Mouse (Mus musculus) heart, embryonic 16.5 days (tissue): ENCODE results near the gene Prss41. TPM values are rescaled to one million over a fixed set of nuclear protein-coding genes. Genes with fewer than 3 reads are reported as not detected.
A peak's percentile ranks its signal among the peaks of the same experiment; 100 is the strongest.

ENCODE experiments used
- ATAC-seq: fragments of 200-750 bp; cut with Nextera tagmentation; replicated peaks from 2 replicates; pipeline ENCODE4 v1.8.0; 2017; ENCODE audit warnings: moderate number of reproducible peaks; ENCODE audit not compliant: insufficient read depth, low FRiP score; ENCODE audit errors: extremely low read depth
- H3K27ac ChIP-seq: fragments of 300-500 bp; sonication (generic); 2 replicates; pipeline ENCODE4 v1.5.1; 2014; ENCODE audit warnings: mild to moderate bottlenecking, low read length, control low read depth, moderate library complexity
- H3K27me3 ChIP-seq: fragments of 300-500 bp; sonication (generic); 2 replicates; pipeline ENCODE4 v1.6.1; 2014; ENCODE audit warnings: low read length, mixed read lengths; ENCODE audit not compliant: control insufficient read depth, insufficient read depth
- H3K36me3 ChIP-seq: fragments of 300-500 bp; sonication (generic); 2 replicates; pipeline ENCODE4 v1.6.1; 2014; ENCODE audit not compliant: control insufficient read depth, insufficient read depth
- H3K4me1 ChIP-seq: fragments of 300-500 bp; sonication (generic); 2 replicates; pipeline ENCODE4 v1.6.1; 2014; ENCODE audit warnings: low read length, mixed read lengths; ENCODE audit not compliant: control insufficient read depth, insufficient read depth
- H3K4me2 ChIP-seq: fragments of 300-500 bp; sonication (generic); 2 replicates; pipeline ENCODE4 v1.6.1; 2014; ENCODE audit warnings: low read depth, mild to moderate bottlenecking, control low read depth, low read length
- H3K4me3 ChIP-seq: fragments of 300-500 bp; sonication (generic); 2 replicates; pipeline ENCODE4 v1.5.1; 2014; ENCODE audit warnings: mild to moderate bottlenecking, control low read depth, low read length
- H3K9ac ChIP-seq: fragments of 300-500 bp; sonication (generic); 2 replicates; pipeline ENCODE4 v1.6.1; 2014; ENCODE audit warnings: low read length, control low read depth
- H3K9me3 ChIP-seq: fragments of 300-500 bp; sonication (generic); replicated peaks from 2 replicates; pipeline ENCODE4 v1.6.1; 2016; ENCODE audit warnings: low read length; ENCODE audit not compliant: control insufficient read depth
- WGBS: fragments of 180-500 bp; shearing (Covaris S2); extraction: QIAGEN DNeasy Blood & Tissue Kit; methylation state at CpG from one replicate; pipeline ENCODE4 v1.1.7; 2014; 5-methylcytosine and 5-hydroxymethylcytosine counted together
- polyA plus RNA-seq: library from polyadenylated mRNA; unstranded; fragments of >200 nt; fragmentation: Nextera tagmentation; extraction: Ambion mirVana; gene quantifications from 2 replicates; pipeline ENCODE4 v1.2.1, GENCODE M21; 2015

Gene Prss41
- polyA plus RNA-seq, 1 experiment from 2014 or later: 0.22 TPM

DNA sequence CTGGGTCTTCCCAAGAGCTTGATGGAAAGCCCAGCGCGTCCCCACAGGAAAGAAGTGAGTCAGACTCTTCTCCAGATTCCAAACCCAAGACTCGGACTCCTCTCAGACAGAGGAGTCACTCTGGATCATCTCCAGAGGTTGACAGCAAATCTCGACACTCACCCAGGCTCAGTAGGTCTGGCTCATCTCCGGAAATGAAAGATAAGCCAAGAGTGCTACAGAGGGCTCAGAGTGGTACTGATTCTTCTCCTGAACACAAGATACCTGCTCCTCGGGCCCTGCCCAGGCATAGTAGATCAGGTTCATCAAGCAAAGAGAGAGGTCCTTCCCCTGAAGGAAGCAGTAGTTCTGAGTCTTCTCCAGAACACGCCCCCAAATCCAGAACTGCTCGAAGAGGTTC is 25.4 kb downstream of the Prss41 start:
- Histone ChIP-seq H3K9me3 (peaks cover 25% of the 10 kb centered on the region), H3K36me3 (peaks cover 90% of the 10 kb centered on the region), H3K4me2 (no peak overlapping the region), H3K27ac (no peak overlapping the region), H3K4me3 (no peak overlapping the region), H3K27me3 (no peaks in the 10 kb centered on the region), H3K4me1 (no peaks in the 10 kb centered on the region), H3K9ac (no peak overlapping the region)
- no peak for ATAC-seq
- 93% methylated on average over 8 of the region's 8 CpGs for WGBS

DNA sequence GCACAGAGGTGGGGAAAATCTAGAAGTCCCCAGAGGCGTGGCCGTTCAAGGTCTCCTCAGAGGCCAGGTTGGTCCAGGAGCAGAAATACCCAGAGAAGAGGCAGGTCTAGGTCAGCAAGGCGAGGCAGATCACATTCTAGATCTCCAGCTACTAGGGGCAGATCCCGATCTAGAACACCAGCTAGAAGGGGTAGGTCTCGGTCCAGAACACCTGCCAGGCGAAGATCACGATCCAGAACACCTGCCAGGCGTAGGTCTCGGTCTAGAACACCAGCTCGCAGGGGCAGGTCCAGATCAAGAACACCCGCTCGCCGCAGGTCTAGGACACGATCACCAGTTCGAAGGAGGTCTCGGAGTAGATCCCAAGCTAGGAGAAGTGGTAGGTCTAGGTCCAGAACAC is 28.3 kb downstream of the Prss41 start:
- H3K4me1 ChIP-seq: no peaks in the 10 kb centered on the region
- peaks cover 25% of the 10 kb centered on the region for H3K9me3 ChIP-seq
- no peak overlapping the region for H3K4me2 ChIP-seq
- peaks cover 85% of the 10 kb centered on the region for H3K36me3 ChIP-seq
- H3K27ac ChIP-seq: no peak overlapping the region
- 96% methylated on average over 16 of the region's 16 CpGs for WGBS
- no peaks in the 10 kb centered on the region for H3K27me3 ChIP-seq
- ATAC-seq: no peak
- no peak overlapping the region for H3K4me3 ChIP-seq
- H3K9ac ChIP-seq: no peak overlapping the region

DNA sequence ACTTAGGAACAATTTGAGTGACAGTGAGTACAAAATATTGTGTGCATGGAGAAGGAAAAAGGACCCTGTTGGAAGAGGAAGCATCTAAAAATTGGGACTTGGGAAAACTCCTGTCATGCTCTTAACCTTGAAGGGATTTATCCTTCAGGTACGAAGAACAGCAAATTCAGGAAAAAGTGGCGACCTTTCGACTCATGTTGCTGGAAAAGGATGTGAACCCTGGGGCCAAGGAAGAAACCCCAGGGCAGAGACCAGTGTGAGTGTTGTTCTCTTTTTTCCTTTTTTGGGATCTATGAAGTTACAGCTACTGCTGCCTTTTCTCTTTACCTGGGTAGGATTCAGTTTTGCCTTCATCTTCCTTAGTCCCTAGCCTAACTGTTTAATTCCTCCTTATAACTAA is 36.1 kb downstream of the Prss41 start:
- H3K9ac ChIP-seq: no peak overlapping the region
- peaks cover 24% of the 10 kb centered on the region for H3K4me1 ChIP-seq
- peaks cover 39% of the 10 kb centered on the region for H3K36me3 ChIP-seq
- H3K4me3 ChIP-seq: no peak overlapping the region
- no peak overlapping the region for H3K27ac ChIP-seq
- no peaks in the 10 kb centered on the region for H3K27me3 ChIP-seq
- H3K9me3 ChIP-seq: no peaks in the 10 kb centered on the region
- WGBS: 82% methylated on average over 3 of the region's 3 CpGs
- H3K4me2 ChIP-seq: no peak overlapping the region
- ATAC-seq: no peak

DNA sequence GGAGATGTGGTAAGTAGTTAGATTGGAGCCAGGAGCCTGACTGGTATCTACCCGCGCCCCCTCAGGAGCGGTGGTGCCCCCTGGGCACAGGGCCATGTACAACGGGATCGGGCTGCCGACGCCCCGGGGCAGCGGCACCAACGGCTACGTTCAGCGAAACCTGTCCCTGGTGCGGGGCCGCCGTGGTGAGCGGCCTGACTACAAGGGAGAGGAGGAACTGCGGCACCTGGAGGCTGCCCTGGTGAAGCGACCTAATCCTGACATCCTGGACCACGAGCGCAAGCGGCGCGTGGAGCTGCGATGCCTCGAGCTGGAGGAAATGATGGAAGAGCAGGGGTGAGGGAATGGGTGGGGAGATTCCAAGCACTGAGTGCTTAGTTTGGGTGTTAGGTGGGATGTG is 37.1 kb downstream of the Prss41 start:
- Histone ChIP-seq H3K36me3 (peaks cover 31% of the 10 kb centered on the region), H3K9me3 (no peaks in the 10 kb centered on the region), H3K4me1 (peaks cover 24% of the 10 kb centered on the region), H3K4me2 (peak overlapping the region; percentile 77), H3K4me3 (peak overlapping the region; percentile 27), H3K27me3 (no peaks in the 10 kb centered on the region), H3K9ac (peak overlapping the region; percentile 29; the same call in 1 of the 2 replicates), H3K27ac (peak overlapping the region; percentile 14; the same call in 1 of the 2 replicates)
- 60% methylated on average over 25 of the region's 25 CpGs for WGBS
- no peak for ATAC-seq

DNA sequence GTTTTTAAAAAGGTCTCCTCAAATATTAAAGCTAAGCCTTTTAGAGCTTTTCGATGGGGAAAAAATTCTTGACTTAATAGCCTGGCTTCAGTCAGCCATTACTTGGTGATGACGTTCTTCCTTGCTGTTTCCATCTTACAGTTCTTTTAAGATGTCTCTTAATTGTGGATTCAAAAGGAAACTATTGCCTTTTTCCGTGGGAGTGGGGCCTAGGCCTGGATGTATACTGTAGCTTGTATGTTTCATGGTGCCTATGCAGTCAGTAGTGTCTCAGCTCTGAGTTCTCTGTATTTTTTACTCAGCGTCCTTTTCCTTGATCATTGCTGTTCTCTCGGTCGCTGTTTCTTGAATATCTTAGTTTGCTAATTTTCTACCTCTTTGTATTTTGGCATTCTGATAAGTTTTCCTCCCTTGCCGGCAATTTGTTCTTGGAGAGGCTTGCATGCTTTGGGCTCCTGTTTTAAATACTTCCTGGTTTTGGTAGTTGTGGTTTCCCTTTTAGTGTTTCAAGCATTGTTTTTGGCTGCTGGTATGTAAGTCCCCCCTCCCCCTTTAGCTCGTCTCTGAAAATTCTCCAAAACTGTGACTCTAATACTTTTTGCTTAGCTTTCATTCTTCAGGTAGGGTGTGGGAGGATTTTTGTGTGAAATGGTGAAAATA is 39.4 kb downstream of the Prss41 start:
- WGBS: under 1% methylated on average over 8 of the region's 8 CpGs
- no peak for ATAC-seq
- Histone ChIP-seq H3K4me1 (peaks cover 24% of the 10 kb centered on the region), H3K9ac (peak overlapping the region; percentile 92), H3K9me3 (no peaks in the 10 kb centered on the region), H3K27me3 (no peaks in the 10 kb centered on the region), H3K4me2 (peak overlapping the region; percentile 77), H3K4me3 (peak overlapping the region; percentile 80), H3K36me3 (peaks cover 15% of the 10 kb centered on the region), H3K27ac (peak overlapping the region; percentile 96; the same call in 1 of the 2 replicates)

DNA sequence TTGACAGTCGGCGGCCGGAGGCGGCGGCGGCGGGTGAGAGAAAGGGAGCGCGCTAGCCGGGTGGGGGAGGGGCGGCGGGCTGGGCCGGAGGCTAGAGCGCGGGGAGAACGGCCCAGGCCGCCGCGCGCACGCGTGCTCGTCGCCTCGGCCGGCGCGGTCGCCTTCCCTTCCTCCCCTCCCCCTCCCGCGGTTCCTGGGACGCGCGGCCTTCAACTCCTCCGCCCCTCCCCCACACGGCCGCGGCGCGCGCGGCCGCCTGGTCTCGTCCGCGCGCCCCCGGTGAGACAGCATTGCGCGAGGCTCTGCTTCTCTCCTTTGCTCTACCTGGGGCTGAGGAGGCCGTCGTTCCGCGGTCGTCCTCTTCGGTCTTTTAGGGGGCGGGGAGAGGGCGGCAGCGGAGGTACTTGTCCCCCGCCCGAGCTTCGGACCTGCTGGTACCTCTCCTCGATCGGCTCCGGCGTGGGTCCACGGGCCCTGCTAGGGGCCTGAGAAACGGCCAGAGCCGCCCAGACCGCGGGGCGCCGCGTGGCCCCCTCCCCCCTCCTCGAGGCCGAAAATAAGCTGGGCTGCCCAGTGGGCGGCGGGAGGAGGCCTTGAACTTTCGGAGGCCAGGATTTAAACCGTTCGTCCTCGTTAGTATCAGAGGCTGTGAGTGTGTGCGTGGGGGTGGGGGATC is 40.5 kb downstream of the Prss41 start:
- peak overlapping the region; percentile 77 for H3K4me2 ChIP-seq
- H3K9me3 ChIP-seq: no peaks in the 10 kb centered on the region
- H3K36me3 ChIP-seq: peaks cover 4% of the 10 kb centered on the region
- H3K27ac ChIP-seq: peak overlapping the region; percentile 96
- no peaks in the 10 kb centered on the region for H3K27me3 ChIP-seq
- peak overlapping the region; percentile 92 for H3K9ac ChIP-seq
- peaks cover 24% of the 10 kb centered on the region for H3K4me1 ChIP-seq
- peak; percentile 46 for ATAC-seq
- WGBS: under 1% methylated on average over 51 of the region's 83 CpGs
- peak overlapping the region; percentile 80 for H3K4me3 ChIP-seq

DNA sequence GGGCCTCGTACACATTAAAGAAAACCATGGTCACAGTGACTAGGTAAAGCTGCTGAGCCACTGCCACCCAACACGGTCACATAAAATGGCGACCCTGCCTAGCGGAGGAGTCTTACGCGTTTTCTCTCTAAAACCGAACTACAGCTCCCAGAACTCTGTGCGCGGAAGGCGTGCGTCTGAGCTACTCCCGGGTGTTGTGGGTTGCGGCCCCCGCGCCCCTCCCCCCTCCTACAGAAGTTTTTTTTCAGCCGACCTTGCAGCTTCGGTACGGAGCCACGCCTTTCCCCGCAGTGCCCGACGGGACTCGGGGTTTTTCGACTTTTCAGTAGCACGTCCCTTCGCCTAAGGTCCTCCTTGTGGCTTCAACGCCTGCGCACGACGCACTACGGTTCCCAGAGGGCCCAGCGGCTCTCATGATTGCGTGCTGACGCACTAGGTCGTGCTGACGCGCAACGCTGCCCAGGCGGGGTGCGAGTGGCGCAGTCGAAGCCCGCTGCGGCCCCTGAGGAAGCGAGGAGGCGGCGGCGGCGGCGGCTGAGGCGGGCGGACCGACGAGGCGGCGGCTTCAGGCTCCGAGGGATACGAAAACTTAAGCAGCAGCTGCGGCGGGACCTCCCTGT is 41.1 kb downstream of the Prss41 start:
- Histone ChIP-seq H3K4me2 (peak overlapping the region; percentile 84), H3K9ac (peak overlapping the region; percentile 92), H3K4me1 (peaks cover 24% of the 10 kb centered on the region), H3K9me3 (no peaks in the 10 kb centered on the region), H3K27me3 (no peaks in the 10 kb centered on the region), H3K36me3 (no peaks in the 10 kb centered on the region), H3K27ac (peak overlapping the region; percentile 96), H3K4me3 (peak overlapping the region; percentile 80)
- under 1% methylated on average over 58 of the region's 60 CpGs for WGBS
- peak; percentile 97 for ATAC-seq

DNA sequence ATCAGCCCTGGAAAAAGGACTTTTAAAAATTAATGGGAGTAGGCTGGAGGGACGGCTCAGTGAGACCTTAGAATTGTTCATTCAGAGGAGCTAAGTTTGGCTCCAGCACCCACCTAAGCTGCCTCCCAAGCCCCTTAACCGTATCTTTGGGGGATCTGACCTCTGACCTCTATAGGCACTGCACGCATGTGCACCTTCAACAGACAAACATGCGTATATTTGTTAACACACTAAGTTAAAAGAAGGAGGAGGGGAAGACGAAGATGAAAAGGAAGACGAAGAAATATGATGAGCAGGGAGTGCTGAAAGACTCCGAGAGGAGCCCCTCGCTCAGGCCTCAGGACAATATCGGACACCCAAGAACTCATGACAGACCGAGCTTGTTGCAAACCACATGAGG is 42.3 kb downstream of the Prss41 start:
- WGBS: 94% methylated on average over 10 of the region's 10 CpGs

DNA sequence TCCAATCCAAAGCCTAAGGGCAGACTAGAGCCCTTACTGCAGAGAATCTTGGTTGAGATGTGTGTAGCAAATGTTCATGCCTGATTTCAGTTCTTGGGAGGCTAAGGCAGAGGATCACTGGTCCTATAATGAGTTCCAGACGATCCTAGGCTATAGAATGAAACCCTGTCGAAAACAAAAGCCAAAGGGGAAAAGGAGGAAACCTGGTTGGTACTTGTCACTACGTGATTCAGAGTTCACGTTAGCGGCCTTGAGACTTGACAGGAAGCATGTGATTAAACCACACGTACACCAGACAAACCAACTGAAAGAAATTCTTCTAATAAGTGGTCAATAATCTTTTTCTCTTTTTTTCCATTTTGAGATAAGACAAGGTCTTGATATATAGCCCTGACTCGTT is 46.7 kb downstream of the Prss41 start:
- no peak overlapping the region for H3K27ac ChIP-seq
- no peak for ATAC-seq
- no peaks in the 10 kb centered on the region for H3K36me3 ChIP-seq
- no peak overlapping the region for H3K4me2 ChIP-seq
- H3K27me3 ChIP-seq: no peaks in the 10 kb centered on the region
- no peak overlapping the region for H3K9ac ChIP-seq
- WGBS: 65% methylated on average over 7 of the region's 7 CpGs
- H3K4me3 ChIP-seq: no peak overlapping the region
- H3K9me3 ChIP-seq: no peaks in the 10 kb centered on the region
- H3K4me1 ChIP-seq: no peaks in the 10 kb centered on the region

More for the DNA sequence above, 42.3 kb downstream of the Prss41 start:
- Histone ChIP-seq H3K4me2 (no peak overlapping the region), H3K27ac (no peak overlapping the region), H3K27me3 (no peaks in the 10 kb centered on the region), H3K36me3 (no peaks in the 10 kb centered on the region), H3K4me1 (peaks cover 19% of the 10 kb centered on the region), H3K4me3 (no peak overlapping the region), H3K9me3 (no peaks in the 10 kb centered on the region), H3K9ac (no peak overlapping the region)
- ATAC-seq: no peak
